Mouse (Mus musculus): Measurements from ENCODE around the gene D130043K22Rik. TPM values are rescaled to one million over a fixed set of nuclear protein-coding genes. Genes with fewer than 3 reads are reported as not detected.

Gene D130043K22Rik
- polyA plus RNA-seq (2015; fragmentation: Nextera tagmentation; extraction: Ambion mirVana): 0.82 and 1.1 TPM in 2 replicates

GRCm38 (mm10) chr13:24844983-24845955 is at the start of gene D130043K22Rik:
Gene D130043K22Rik (plus strand): TSS chr13:24845135.
- Histone ChIP-seq H3K4me2 (ENCODE audit: low read length) (peak within 1 kb of the TSS; percentile 69), H3K27ac (no peak within 1 kb of the TSS), H3K4me3 (replicated peaks; ENCODE audit: low read depth, low read length) (peak within 1 kb of the TSS; percentile 34), H3K4me1 (replicated peaks; ENCODE audit: insufficient read depth, low read length) (0 out of 2 replicates have a peak, but pooled peaks cover 5% of the 10 kb centered on the region), H3K27me3 (ENCODE audit: insufficient read depth, low read length) (no peaks in the 10 kb centered on the region), H3K9ac (ENCODE audit: low read depth, low read length) (peak within 1 kb of the TSS; percentile 4; the same call in 1 of the 2 replicates), H3K36me3 (ENCODE audit: insufficient read depth, low read length) (no peaks in the 10 kb centered on the region), H3K9me3 (replicated peaks; ENCODE audit: low read length) (no peaks in the 10 kb centered on the region)
- ATAC-seq (replicated peaks; ENCODE audit: low FRiP score, low read depth) (peak; percentile 73), DNase-seq (ENCODE audit: low spot score) (peak; percentile 36)
- 14% methylated on average over 40 of the region's 40 CpGs for WGBS
- no peak for TF ChIP-seq CTCF (IDR thresholded peaks at IDR 0.05; ENCODE audit: low read depth)

GRCm38 (mm10) chr13:24798686-24799085 is 46.2 kb upstream of the D130043K22Rik start:
- Histone ChIP-seq H3K9ac (ENCODE audit: low read depth, low read length) (no peak overlapping the region), H3K4me2 (ENCODE audit: low read length) (no peak overlapping the region), H3K27me3 (ENCODE audit: insufficient read depth, low read length) (no peaks in the 10 kb centered on the region), H3K27ac (no peak overlapping the region), H3K9me3 (replicated peaks; ENCODE audit: low read length) (no peaks in the 10 kb centered on the region), H3K4me3 (replicated peaks; ENCODE audit: low read depth, low read length) (no peak overlapping the region), H3K36me3 (ENCODE audit: insufficient read depth, low read length) (no peaks in the 10 kb centered on the region), H3K4me1 (replicated peaks; ENCODE audit: insufficient read depth, low read length) (0 out of 2 replicates have a peak, but pooled peaks cover 5% of the 10 kb centered on the region)
- no peak for TF ChIP-seq CTCF (IDR thresholded peaks at IDR 0.05; ENCODE audit: low read depth)
- ATAC-seq (replicated peaks; ENCODE audit: low FRiP score, low read depth): no peak
- no peak for DNase-seq (ENCODE audit: low spot score)
- 98% methylated on average over 4 of the region's 4 CpGs for WGBS

- Histone ChIP-seq H3K4me3 (replicated peaks; ENCODE audit: low read depth, low read length) (peak overlapping the region; percentile 98; the same call in 1 of the 2 replicates), H3K27ac (no peak overlapping the region), H3K27me3 (ENCODE audit: insufficient read depth, low read length) (no peaks in the 10 kb centered on the region), H3K9me3 (replicated peaks; ENCODE audit: low read length) (no peaks in the 10 kb centered on the region), H3K4me1 (replicated peaks; ENCODE audit: insufficient read depth, low read length) (0 out of 2 replicates have a peak, but pooled peaks cover 5% of the 10 kb centered on the region), H3K36me3 (ENCODE audit: insufficient read depth, low read length) (no peaks in the 10 kb centered on the region), H3K9ac (ENCODE audit: low read depth, low read length) (no peak overlapping the region), H3K4me2 (ENCODE audit: low read length) (peak overlapping the region; percentile 81)
- ATAC-seq (replicated peaks; ENCODE audit: low FRiP score, low read depth): no peak
- TF ChIP-seq CTCF (IDR thresholded peaks at IDR 0.05; ENCODE audit: low read depth): no peak
- 58% methylated on average over 5 of the region's 5 CpGs for WGBS
- no peak for DNase-seq (ENCODE audit: low spot score)
These were observed 45.6 kb upstream of the D130043K22Rik start for GRCm38 (mm10) chr13:24799378-24799777.

- Histone ChIP-seq H3K9ac (ENCODE audit: low read depth, low read length) (peak overlapping the region; percentile 62), H3K4me2 (ENCODE audit: low read length) (peak overlapping the region; percentile 81), H3K9me3 (replicated peaks; ENCODE audit: low read length) (no peaks in the 10 kb centered on the region), H3K4me3 (replicated peaks; ENCODE audit: low read depth, low read length) (peak overlapping the region; percentile 98), H3K27ac (peak overlapping the region; percentile 100), H3K27me3 (ENCODE audit: insufficient read depth, low read length) (no peaks in the 10 kb centered on the region), H3K4me1 (replicated peaks; ENCODE audit: insufficient read depth, low read length) (0 out of 2 replicates have a peak, but pooled peaks cover 5% of the 10 kb centered on the region), H3K36me3 (ENCODE audit: insufficient read depth, low read length) (peaks cover 3% of the 10 kb centered on the region; the same call in 1 of the 2 replicates)
- peak; percentile 43 for DNase-seq (ENCODE audit: low spot score)
- under 1% methylated on average over 31 of the region's 31 CpGs for WGBS
- TF ChIP-seq CTCF (IDR thresholded peaks at IDR 0.05; ENCODE audit: low read depth): no peak
- ATAC-seq (replicated peaks; ENCODE audit: low FRiP score, low read depth): no peak
These were observed 44.8 kb upstream of the D130043K22Rik start for GRCm38 (mm10) chr13:24799925-24800673.

- Histone ChIP-seq H3K9ac (ENCODE audit: low read depth, low read length) (peak overlapping the region; percentile 97), H3K4me3 (replicated peaks; ENCODE audit: low read depth, low read length) (peak overlapping the region; percentile 98), H3K27me3 (ENCODE audit: insufficient read depth, low read length) (no peaks in the 10 kb centered on the region), H3K9me3 (replicated peaks; ENCODE audit: low read length) (no peaks in the 10 kb centered on the region), H3K36me3 (ENCODE audit: insufficient read depth, low read length) (peaks cover 3% of the 10 kb centered on the region; the same call in 1 of the 2 replicates), H3K4me2 (ENCODE audit: low read length) (peak overlapping the region; percentile 81), H3K27ac (peak overlapping the region; percentile 100), H3K4me1 (replicated peaks; ENCODE audit: insufficient read depth, low read length) (0 out of 2 replicates have a peak, but pooled peaks cover 5% of the 10 kb centered on the region)
- DNase-seq (ENCODE audit: low spot score): peak; percentile 98
- WGBS: under 1% methylated on average over 42 of the region's 42 CpGs
- peak; percentile 96 for ATAC-seq (replicated peaks; ENCODE audit: low FRiP score, low read depth)
- TF ChIP-seq CTCF (IDR thresholded peaks at IDR 0.05; ENCODE audit: low read depth): no peak; the same call in 1 of the 2 replicates
These were observed 44.1 kb upstream of the D130043K22Rik start for GRCm38 (mm10) chr13:24800674-24801307.

Data from kidney, postnatal 0 days (tissue).